Mouse (Mus musculus): ENCODE results near the gene Lsr.

Lsr gene

DNA sequence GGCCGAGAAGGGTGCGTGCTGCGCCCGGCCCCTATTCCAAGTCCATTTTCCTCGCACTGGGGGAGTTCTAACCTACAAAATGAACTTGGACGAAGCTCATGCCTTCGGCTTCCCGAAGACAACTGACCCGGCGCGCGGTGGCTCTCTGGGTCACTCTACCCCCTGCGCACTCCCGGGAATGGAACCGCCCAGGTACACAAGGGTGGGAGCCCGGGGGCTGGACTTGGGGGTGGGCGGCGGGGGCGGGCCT is at the start of gene Lsr:
TSS of gene Lsr (minus strand) at position 214 of the 250 bp plus-strand sequence.
- no peak for TF ChIP-seq GATA4 (IDR thresholded peaks at IDR 0.05; ENCODE audit: insufficient replicate concordance, low read length)

DNA sequence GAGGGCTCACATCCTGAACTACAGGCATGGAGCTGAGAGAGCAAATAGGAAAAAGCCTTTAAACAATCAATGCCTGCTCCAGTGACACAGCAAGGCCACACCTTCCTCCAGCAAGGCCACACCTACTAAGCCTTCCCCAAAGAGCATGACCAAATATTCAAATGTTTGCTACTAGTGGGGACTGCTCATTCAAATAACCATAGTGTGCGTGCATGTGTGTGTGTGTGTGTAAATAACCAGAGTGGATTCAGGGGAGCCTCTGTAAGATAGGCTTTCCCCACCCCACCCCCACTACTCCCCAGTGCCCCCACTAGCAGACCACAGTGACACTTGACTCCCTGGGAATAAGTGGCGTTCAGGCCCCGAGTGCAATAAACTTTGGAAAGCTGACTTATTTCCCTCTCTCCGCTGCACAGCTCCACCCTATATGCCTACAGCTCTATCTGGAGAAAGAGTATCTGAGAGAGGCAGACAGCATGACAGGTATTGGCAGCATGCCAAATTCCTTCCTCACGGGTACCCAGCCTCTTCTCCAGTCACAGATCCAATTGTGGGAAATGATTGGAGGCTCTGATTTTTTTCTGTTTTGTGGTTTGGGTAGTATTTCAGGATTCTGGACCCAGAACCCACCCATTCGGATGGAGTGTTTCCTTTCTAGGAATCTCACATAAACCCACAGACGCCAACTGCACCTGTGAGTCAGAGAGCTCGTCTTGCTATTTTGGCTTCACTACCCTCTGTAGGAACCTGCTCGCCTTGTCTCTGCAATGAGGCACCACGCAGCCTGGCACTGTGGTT is 44.0 kb upstream of the Lsr start:
- TF ChIP-seq GATA4 (IDR thresholded peaks at IDR 0.05; ENCODE audit: insufficient replicate concordance, low read length), result no peak

DNA sequence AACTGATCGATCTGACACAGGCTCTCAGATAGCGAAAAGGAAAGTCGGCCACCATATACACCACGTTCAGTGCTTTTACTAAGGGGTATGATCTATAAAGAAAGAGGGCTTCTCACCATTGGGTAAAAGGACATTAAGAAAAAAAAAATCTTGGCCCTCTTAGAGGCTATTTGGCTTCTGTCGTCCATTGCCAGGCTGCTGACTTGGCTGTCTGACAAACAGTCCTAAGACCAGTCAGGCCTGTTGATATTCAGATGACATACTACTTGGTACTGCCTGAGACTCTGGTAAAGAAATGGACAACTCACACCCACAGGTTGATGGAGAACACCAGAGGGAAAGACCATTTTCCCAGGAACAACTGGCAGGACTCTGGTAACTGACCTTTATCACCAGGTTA is 39.7 kb upstream of the Lsr start:
- TF ChIP-seq GATA4 (IDR thresholded peaks at IDR 0.05; ENCODE audit: insufficient replicate concordance, low read length), result no peak

DNA sequence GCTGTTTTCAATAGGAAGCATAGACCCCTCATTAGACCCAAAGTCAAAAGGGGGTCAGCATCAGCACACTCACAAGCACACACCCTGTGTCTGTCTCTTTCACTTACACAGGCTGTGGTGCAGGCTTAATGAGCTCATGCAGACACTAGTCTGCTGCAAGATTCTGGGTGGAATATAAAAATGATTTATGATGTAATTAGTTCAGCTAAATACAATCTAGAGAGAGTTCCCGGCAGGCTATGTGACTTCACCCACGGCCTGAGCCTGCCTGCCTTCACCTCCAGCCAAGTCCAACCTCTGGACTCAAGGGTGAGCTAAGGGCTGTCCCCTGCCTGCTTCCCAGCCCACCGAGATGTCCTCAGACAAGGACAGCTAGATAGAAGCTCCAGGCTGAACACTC is 35.6 kb upstream of the Lsr start:
- no peak for TF ChIP-seq GATA4 (IDR thresholded peaks at IDR 0.05; ENCODE audit: insufficient replicate concordance, low read length)

DNA sequence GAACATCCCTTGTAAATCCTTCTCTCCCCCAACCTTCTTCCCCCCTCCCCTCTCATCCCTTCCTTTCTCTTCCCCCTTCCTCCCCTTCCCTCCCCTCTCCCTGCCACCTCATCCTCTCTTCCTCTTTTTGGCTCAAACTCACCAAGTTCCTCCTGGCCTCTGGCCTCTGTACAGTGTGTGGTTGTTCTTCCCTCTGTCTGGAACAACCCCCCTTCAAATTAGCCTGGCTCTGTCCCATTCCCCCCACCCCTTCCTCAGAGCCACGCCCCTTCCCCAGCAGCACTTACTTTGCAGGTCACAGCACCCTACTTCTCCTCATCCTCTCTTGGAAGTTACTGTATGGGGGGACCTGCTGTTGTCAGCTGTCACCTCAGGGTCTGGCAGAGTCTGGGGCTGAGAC is 34.9 kb upstream of the Lsr start:
- TF ChIP-seq GATA4 (IDR thresholded peaks at IDR 0.05; ENCODE audit: insufficient replicate concordance, low read length), result no peak

DNA sequence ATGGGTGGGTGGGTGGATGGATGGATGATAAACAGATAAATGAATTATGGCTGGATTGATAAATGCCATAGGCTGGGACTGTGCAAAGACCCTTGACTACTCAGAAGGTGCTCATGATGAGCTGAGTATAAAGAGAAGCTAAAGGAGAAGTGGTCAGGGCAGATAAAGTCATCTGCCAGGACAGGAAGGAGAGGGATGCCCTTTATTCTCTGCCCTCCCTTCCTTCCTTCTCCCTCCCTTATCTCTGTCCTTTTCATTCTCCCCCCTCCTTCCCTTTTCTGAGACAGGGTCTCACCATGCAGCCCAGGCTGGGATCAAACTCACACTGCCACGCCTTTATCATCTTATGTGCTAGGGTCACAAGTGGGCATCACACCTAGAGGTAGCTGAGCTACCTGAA is 34.5 kb upstream of the Lsr start:
- no peak for TF ChIP-seq GATA4 (IDR thresholded peaks at IDR 0.05; ENCODE audit: insufficient replicate concordance, low read length)

DNA sequence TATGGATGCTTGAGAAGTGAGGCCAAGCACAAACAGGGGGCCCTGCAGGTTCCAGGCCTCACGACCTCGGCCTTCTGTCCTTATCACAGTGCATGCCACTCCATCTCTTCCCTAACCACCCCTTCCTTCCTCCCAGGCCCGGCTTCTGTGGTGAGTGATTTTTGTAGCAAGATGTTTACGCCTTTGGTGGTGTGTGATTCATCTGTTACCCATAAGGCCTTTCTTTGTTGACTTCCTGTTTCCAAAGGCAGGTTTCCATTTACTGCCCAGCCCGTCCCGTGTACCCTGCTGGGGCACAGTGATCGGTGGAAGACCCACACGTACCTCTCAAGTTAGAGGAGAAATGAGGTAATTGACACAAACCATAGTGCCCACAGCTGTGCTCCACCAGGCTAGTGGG is 29.4 kb upstream of the Lsr start:
- TF ChIP-seq GATA4 (IDR thresholded peaks at IDR 0.05; ENCODE audit: insufficient replicate concordance, low read length), result no peak

DNA sequence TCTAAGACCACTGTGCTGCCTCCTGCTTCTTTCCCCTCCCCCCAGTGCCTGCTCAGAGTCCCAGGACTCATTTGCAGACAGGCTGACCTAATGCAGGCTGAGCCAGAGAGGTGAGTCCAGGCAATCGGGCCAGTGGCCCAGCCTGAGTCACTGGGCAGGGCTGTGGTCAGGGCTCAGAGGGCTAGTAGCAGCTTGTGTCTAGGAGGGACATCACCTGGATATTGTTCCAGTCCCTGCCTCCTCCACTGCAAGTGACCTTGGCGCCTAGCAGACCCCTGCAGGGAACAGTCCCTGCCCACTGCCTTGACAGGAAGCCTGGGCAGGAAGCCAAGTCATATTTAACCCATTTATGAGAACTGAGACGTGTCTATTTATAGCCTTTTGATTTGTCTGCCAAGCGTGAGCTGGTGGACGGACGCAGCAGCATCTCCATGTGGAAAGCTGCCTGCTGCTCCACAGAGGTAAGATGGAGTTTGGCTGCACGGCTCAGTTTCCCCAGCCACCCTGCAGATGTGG is 27.3 kb upstream of the Lsr start:
- TF ChIP-seq GATA4 (IDR thresholded peaks at IDR 0.05; ENCODE audit: insufficient replicate concordance, low read length), result no peak

DNA sequence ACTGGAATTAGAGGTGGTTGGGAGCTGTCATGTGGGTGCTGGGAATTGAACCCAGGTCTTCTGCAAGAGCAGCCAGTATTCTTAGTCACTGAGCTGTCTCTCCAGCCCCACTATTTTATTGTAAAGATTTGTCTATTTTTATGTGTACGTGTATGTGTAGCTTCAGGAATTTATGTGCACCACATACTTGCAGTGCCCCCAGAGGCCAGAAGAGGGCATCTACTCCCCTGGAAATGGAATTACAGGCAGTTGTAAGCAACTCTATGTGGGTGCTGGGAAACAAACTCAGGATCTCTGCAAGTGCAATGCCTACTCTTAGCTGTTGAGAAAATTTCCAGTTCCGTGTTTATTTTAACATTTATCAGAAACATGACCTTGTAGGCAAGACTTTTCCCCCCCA is 23.2 kb upstream of the Lsr start:
- no peak for TF ChIP-seq GATA4 (IDR thresholded peaks at IDR 0.05; ENCODE audit: insufficient replicate concordance, low read length)

DNA sequence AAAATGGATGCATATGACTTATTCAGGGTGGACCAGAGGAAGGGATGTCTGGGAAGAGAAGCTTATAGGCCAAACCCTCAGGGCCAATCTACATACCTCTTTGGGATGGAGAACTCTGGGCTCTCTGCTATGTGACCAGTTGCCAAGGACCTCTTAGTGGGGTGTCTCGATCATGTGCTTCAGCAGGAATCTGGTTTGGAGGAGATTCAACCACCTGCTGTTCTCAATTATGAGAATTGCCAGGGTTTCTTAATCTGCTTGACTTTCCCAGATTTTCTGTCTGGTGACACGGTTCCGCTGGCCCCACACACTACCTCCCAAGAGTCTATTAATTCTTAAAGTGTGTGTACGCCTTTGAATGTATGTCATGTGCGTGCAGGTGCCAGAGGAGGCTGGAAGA is 20.7 kb upstream of the Lsr start:
- no peak for TF ChIP-seq GATA4 (IDR thresholded peaks at IDR 0.05; ENCODE audit: insufficient replicate concordance, low read length)

DNA sequence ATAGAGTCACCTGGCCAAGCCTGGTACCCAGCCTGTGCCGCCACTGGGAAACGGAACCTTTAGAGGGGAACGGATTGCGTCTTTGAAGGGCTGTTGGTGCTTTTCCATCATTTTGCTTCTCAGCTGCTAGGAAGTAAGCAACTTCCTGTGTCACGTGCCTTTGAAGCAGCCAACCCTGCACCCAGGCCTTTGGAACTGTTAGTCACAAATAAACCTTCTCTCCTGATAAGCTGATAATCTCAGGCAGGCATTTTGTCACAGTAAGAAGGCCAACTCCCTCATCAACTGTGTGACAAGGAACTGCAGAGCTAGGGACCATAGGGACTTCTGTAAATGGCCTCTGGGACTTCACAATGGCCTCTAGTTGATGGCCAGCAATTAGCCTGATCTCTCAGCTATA is 18.9 kb upstream of the Lsr start:
- no peak for TF ChIP-seq GATA4 (IDR thresholded peaks at IDR 0.05; ENCODE audit: insufficient replicate concordance, low read length)

DNA sequence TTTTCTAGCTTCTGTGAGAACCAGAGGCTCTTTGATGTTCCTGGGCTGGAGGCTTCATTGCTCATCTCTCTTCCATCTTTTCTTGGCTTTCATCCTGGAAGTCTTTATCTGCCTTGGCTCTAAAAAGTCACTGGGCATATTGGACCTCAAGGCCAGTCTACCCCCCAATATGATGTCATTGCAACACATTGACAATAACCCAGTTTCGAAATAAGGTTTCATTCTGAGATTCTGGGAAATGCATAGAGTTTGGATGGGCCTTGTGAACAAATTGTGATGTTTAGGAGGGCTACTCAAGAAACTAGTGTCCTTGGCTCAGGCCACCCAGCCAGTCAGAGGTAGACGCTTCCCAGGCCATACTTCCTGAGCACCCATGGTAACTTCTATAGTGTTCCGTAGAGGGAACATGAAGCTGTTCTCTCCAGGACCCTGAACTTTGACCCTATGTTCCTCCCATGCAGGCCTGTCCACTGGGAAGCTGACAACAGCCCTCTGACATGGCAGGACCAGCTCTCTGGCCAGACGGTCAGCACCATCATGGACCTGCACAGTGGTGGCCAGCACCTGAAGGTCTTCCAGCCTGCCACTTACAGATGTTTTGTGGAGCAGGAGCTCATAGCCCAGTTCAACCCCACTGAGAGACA is 15.4 kb upstream of the Lsr start:
- peak; percentile 15; the same call in 1 of the 2 replicates for TF ChIP-seq GATA4 (IDR thresholded peaks at IDR 0.05; ENCODE audit: insufficient replicate concordance, low read length)

DNA sequence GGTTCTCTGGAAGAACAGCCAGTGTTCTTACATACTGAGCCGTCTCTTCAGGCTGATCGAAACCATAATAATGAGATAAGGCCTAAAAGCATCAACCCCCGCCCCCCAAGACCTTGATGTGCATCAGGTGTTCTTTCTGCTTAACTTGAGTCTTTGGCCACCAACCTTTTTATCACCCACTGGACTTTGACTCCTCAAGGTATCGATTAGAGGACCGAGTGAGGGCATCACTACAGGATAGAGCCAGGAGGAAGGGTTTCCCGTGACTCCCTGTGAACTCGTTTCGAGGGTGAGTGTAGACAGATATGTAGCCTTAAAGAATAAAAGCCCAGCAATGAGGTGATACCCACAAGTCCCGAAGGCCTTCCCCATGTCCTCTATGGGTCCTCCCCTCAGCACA is 12.1 kb upstream of the Lsr start:
- peak; percentile 52; the same call in 1 of the 2 replicates for TF ChIP-seq GATA4 (IDR thresholded peaks at IDR 0.05; ENCODE audit: insufficient replicate concordance, low read length)

DNA sequence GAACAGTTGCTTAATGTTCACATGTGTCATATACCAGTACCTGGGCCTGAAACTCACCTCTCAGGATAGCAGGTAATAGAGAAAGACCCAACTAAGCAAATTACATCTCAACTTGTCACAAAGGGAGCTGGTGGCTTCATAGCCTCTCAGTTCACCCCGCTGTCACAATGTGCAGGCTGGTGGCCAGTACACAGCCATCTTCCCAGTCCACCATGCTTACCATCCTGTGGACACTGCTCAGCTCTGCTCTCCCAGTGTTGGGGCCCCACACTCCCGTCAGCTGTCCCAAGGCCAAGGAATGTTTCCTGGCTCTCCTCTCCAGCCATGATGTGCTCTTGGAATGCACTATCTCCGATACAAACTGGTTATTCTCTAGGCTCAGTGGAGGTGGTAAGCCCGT is 8.4 kb upstream of the Lsr start:
- no peak for TF ChIP-seq GATA4 (IDR thresholded peaks at IDR 0.05; ENCODE audit: insufficient replicate concordance, low read length)

DNA sequence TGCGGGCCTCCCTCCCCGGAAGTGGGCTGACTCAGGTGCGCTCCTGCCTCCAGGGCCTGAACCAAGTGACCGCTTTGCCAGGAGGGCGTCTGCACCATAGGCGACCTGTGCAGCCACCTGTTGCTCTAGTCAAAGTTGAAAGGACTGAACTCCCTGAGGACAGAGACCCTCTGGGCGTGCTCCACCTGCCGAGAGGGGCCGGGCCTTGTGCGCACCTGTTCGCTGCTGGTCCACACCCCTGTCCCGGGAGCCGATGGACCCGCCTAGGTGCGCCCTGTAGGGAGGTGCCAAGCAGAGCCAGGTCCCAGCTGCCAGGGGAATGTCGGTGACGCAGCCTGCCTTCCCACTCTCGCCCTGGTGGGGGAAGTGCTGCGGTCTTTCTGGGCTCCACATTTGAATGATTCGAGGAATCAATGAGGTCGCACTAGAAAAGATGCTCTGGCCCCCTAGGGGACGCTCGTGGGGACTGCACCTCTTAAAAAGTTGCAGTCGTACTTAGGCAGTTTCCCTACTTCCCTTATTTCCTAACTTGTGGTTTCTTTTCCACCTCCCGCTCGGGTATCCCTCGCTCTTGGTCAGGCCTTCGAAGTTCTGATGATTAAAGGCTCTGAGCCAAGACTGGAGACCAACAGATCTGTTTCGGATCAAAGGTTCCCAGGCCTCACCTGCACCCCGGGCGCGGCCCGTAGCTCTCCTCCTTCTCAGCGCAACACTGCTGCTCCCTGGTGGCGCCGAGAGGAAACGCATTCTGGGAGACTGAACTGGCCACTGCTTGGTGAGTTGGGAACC is 431 bp upstream of the Lsr start, which contains the start of gene Fam187b:
TSS of gene Fam187b (plus strand) at position 290 of the 789 bp plus-strand sequence.
- TF ChIP-seq GATA4 (IDR thresholded peaks at IDR 0.05; ENCODE audit: insufficient replicate concordance, low read length), result peak; percentile 1; the same call in 1 of the 2 replicates

Data from liver, adult (tissue).